Mouse (Mus musculus) heart, embryonic 10.5 days (tissue): ENCODE measurements around the gene Pcp4. TPM values are rescaled to one million over a fixed set of nuclear protein-coding genes. Genes with fewer than 3 reads are reported as not detected.

ENCODE experiments used
- DNase-seq: peaks from one replicate; pipeline ENCODE4 v3.0.0-alpha.2; 2017; ENCODE audit warnings: low spot score
- H3K27ac ChIP-seq: fragments of 300-500 bp; sonication (generic); 2 replicates; pipeline ENCODE4 v1.5.1; 2016; ENCODE audit warnings: mild to moderate bottlenecking
- H3K27me3 ChIP-seq: fragments of 300-500 bp; sonication (generic); 2 replicates; pipeline ENCODE4 v1.6.1; 2016; ENCODE audit warnings: mild to moderate bottlenecking; ENCODE audit not compliant: poor library complexity, insufficient read depth, severe bottlenecking
- H3K36me3 ChIP-seq: fragments of 300-500 bp; sonication (generic); 2 replicates; pipeline ENCODE4 v1.6.1; 2016; ENCODE audit warnings: mild to moderate bottlenecking, moderate library complexity
- H3K4me1 ChIP-seq: fragments of 300-500 bp; sonication (generic); 2 replicates; pipeline ENCODE4 v1.6.1; 2016; ENCODE audit warnings: mild to moderate bottlenecking
- H3K4me3 ChIP-seq: fragments of 300-500 bp; sonication (generic); 2 replicates; pipeline ENCODE4 v1.5.1; 2016; ENCODE audit warnings: mild to moderate bottlenecking, moderate library complexity
- H3K9me3 ChIP-seq: fragments of 300-500 bp; sonication (generic); 2 replicates; pipeline ENCODE4 v1.6.1; 2016; ENCODE audit warnings: mild to moderate bottlenecking, moderate library complexity
- WGBS: fragments of 180-500 bp; shearing (Covaris S2); methylation state at CpG from one replicate; pipeline ENCODE4 v1.1.7; 2016; 5-methylcytosine and 5-hydroxymethylcytosine counted together
- polyA plus RNA-seq: library from polyadenylated mRNA; unstranded; fragments of >200 nt; fragmentation: Nextera tagmentation; extraction: Ambion mirVana; gene quantifications from 2 replicates; pipeline ENCODE4 v1.2.1, GENCODE M21; 2016

Pcp4 gene
- polyA plus RNA-seq, 1 experiment from 2014 or later: 5.5 TPM

DNA sequence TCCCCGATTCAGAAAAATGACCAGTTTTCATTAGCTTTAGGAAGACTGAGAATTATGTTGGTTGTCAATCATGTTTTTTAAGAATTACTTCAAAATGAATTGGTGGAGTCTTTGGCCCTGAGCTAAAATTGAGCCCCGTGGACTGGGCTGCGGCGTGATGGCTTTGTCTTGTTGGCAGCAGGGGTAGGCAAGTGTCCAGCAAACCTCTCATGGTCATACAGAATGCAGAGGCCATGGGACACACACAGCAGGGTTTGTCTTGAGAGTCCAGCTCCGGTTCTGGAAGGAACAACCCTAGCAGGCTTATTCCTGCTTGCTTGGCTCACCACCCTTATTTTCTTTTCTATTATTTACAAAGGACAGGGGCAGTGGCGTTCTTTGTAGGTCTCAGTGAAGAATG, 33.8 kb downstream of the Pcp4 start:
- Histone ChIP-seq H3K27ac (no peak overlapping the region), H3K4me1 (peaks cover 13% of the 10 kb centered on the region), H3K27me3 (no peaks in the 10 kb centered on the region), H3K36me3 (no peaks in the 10 kb centered on the region), H3K9me3 (no peaks in the 10 kb centered on the region), H3K4me3 (no peak overlapping the region)
- 79% methylated on average over 6 of the region's 6 CpGs for WGBS
- no peak for DNase-seq

DNA sequence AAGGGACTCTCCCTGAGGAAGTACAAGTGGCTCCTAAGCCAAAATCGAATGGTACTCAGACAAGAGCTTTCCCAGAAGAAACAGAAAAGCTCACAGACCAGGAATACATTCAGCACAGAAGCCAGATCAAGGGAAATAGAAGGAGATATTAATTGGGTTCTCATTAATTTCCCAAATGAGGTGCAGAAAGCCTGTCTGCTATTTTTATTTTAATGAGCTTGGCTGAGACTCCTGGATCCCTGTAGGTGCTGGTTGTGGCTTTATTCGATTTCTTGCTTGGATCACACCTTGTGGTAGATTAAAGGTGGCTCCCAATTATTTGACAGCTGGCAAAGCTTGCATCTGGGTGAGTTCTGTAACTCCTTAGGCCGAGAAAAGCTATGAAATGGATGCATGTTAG, 35.2 kb downstream of the Pcp4 start:
- 71% methylated on average over 3 of the region's 3 CpGs for WGBS
- no peak overlapping the region for H3K27ac ChIP-seq
- DNase-seq: no peak
- no peaks in the 10 kb centered on the region for H3K27me3 ChIP-seq
- H3K9me3 ChIP-seq: no peaks in the 10 kb centered on the region
- H3K36me3 ChIP-seq: no peaks in the 10 kb centered on the region
- H3K4me3 ChIP-seq: no peak overlapping the region
- peaks cover 13% of the 10 kb centered on the region for H3K4me1 ChIP-seq

DNA sequence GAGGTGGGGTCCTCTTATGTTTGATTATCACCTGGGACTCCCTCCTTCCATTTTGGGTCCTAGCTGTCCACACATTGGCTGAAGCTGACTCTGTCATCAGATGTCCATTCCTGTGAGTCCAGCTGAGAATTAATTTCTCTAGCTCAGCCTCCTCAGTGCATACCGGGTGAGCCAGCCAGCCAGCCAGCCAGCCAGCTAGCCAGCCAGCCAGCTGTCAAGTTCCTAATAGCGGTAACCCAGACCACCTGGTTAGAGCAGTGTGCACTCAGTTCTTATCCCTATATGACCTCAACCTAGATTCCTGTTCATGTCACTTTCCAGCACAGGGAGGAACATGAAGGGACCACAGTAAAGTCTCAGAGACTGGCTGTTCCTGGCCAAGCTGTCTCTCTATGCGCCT, 47.1 kb downstream of the Pcp4 start:
- H3K27ac ChIP-seq: no peak overlapping the region
- no peaks in the 10 kb centered on the region for H3K36me3 ChIP-seq
- WGBS: 73% methylated on average over 3 of the region's 3 CpGs

DNA sequence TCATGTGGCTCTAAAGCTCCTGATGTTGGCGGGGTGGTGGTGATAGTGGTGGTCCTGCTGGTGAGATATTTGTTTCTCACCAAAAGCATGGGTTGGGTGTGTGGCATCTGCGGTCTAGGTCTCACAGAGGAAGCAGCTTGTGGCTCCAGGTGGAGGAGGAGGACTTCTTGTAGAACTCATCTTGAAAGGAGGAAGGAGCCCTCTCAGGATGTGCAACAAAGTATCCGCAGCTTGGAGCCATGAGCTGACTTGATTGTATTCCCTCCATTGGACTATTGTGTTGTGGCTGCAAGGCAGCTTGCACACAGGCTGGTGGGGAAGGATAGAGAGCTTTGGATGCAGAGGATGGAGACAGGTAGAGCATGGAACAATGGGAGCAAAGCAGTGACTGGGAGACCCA, 60.1 kb downstream of the Pcp4 start:
- DNase-seq: no peak
- Histone ChIP-seq H3K27ac (no peak overlapping the region), H3K36me3 (no peaks in the 10 kb centered on the region), H3K4me1 (peaks cover 33% of the 10 kb centered on the region), H3K27me3 (peaks cover 6% of the 10 kb centered on the region; the same call in 1 of the 2 replicates), H3K9me3 (no peaks in the 10 kb centered on the region), H3K4me3 (no peak overlapping the region)
- 89% methylated on average over 3 of the region's 3 CpGs for WGBS

More for the DNA sequence above, 47.1 kb downstream of the Pcp4 start:
- H3K9me3 ChIP-seq: no peaks in the 10 kb centered on the region
- H3K27me3 ChIP-seq: no peaks in the 10 kb centered on the region
- H3K4me3 ChIP-seq: no peak overlapping the region
- H3K4me1 ChIP-seq: peaks cover 29% of the 10 kb centered on the region
- DNase-seq: no peak

DNA sequence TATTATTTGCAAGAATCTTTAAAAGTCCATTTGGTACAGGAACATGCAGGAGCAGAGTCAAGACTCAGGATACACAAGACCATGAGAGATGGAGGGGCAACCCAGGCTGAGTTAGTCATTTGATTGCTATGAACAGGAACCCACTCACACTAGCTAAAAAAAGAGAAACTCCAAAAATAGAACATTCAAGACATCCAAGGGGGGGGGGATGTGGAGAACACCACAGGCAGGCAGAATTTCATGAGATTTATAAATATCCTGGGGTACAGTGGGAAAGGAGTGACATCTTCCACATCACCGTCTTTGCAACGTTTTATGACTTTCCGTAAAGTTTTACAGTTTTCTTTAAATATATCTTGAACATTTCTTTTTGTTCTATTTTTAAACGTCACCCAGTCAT, 61.1 kb downstream of the Pcp4 start:
- Histone ChIP-seq H3K27me3 (peaks cover 6% of the 10 kb centered on the region; the same call in 1 of the 2 replicates), H3K27ac (no peak overlapping the region; the same call in 1 of the 2 replicates), H3K9me3 (no peaks in the 10 kb centered on the region), H3K36me3 (no peaks in the 10 kb centered on the region), H3K4me3 (no peak overlapping the region), H3K4me1 (peaks cover 33% of the 10 kb centered on the region)
- 77% methylated on average over 4 of the region's 4 CpGs for WGBS
- DNase-seq: no peak

DNA sequence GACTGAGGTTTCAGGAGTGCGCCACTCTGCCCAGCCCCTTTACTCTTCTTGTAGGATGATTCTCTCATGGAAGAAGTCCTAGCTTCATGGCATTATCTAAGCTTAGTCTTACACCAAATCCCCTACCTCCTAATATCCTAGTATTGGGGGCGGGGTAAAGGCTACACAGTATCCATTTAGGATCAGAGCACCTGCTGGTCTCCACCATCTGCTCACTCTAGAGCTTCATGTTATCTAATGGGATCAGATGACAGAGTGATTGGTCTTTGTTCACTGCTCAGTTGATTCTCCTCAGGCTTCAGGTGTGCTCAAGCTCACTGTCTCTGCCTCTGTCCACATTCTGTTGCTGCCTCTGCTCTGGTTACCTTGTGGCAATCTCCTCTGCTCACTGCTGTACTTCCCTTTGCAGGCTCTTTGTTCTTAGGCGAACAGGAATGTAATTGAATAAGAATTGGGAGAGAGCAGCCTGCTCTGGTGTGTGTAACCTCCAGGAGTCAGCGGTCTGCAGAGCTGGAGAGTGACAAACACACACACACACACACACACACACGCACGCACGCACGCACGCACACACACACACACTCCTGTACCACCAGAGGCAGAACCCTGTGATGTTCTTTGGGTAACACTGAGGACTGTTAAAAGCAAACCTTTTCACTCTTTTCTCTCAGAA, 62.6 kb downstream of the Pcp4 start:
- WGBS: 67% methylated on average over 9 of the region's 9 CpGs
- H3K27ac ChIP-seq: peak overlapping the region; percentile 59; the same call in 1 of the 2 replicates
- peaks cover 46% of the 10 kb centered on the region for H3K4me1 ChIP-seq
- peaks cover 13% of the 10 kb centered on the region; the same call in 1 of the 2 replicates for H3K27me3 ChIP-seq
- H3K9me3 ChIP-seq: no peaks in the 10 kb centered on the region
- H3K4me3 ChIP-seq: no peak overlapping the region
- no peaks in the 10 kb centered on the region for H3K36me3 ChIP-seq
- DNase-seq: no peak

DNA sequence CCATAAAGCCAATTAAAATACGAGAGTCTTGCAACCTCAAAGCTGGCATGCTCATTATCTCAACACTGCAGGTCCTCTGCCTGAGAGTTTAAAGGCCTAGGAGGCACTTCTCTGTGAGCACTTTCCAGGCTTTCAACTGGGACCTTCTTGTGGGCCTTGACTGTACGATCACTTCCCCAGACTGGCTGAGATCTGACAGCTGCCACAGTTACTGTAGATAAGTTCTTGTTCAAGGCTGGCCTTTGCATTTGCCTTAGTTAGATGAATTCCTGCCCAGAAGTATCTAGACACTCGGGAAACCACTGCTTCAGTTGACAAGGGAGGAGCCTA, 63.1 kb downstream of the Pcp4 start:
- peaks cover 46% of the 10 kb centered on the region for H3K4me1 ChIP-seq
- 27% methylated on average over 3 of the region's 3 CpGs for WGBS
- H3K9me3 ChIP-seq: no peaks in the 10 kb centered on the region
- H3K4me3 ChIP-seq: no peak overlapping the region
- H3K27me3 ChIP-seq: peaks cover 18% of the 10 kb centered on the region; the same call in 1 of the 2 replicates
- peak overlapping the region; percentile 59; the same call in 1 of the 2 replicates for H3K27ac ChIP-seq
- no peak for DNase-seq
- H3K36me3 ChIP-seq: no peaks in the 10 kb centered on the region

DNA sequence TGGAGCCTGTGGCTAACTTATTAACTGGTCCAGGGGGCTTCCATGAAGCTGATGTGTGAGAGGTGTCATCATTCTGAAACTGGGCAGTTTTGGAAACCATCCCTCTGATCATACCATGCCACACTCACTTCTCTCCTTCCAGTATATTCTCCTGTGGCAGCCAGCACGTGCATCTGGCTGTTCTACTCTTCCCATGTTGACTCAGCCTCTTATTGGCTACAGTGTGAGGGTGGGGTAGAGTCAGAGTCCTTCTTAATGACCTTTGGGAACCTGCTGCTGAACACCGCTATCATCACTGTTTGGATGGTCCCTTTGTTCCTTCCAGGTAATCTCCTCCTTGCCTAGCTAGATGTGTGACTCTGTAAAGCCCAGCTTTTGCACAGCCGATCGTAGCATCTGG, 63.6 kb downstream of the Pcp4 start:
- H3K36me3 ChIP-seq: no peaks in the 10 kb centered on the region
- no peak for DNase-seq
- H3K27me3 ChIP-seq: peaks cover 22% of the 10 kb centered on the region; the same call in 1 of the 2 replicates
- H3K27ac ChIP-seq: peak overlapping the region; percentile 59; the same call in 1 of the 2 replicates
- no peaks in the 10 kb centered on the region for H3K9me3 ChIP-seq
- 73% methylated on average over 4 of the region's 4 CpGs for WGBS
- H3K4me3 ChIP-seq: no peak overlapping the region
- H3K4me1 ChIP-seq: peaks cover 46% of the 10 kb centered on the region

DNA sequence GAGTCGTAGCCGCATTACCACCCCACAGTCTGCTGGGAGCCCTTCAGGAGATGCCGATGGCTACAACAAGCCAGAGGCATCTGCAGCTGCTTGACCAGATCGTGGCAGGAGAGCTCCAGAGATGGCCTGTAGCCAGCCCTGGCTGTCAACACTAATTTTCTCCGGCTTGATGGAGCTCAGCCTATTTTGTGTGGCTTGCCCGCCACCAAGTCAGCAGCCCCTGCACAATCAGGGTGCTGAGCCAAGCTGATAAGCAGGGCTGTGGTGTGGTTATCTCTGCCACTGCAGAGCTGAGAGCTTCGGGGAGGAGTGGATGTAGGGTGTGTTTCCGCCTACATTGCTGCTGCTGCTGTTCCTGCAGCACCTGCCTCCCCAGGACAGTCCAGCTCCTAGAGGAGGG, 66.3 kb downstream of the Pcp4 start:
- peaks cover 46% of the 10 kb centered on the region for H3K4me1 ChIP-seq
- WGBS: 18% methylated on average over 8 of the region's 8 CpGs

DNA sequence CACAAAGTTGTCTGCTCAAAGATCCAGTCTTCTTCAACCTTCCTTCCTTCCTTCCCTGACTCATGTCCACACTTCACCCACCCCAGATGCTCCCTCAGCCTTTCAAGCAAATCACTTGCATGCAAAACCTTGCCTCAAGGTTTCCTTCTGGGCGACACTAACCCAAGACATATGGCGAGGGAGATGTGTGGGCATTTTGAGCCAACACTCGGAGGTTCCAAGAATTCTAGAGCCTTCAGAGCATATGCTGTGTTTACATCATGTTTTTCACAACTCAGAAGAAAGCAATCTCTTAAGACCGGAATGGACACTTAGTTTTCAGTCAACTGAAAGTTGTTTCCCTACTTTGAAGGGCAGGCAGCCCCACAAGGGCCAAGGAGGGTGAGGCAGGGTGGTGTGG, 67.9 kb downstream of the Pcp4 start:
- H3K4me3 ChIP-seq: no peak overlapping the region
- H3K27me3 ChIP-seq: peaks cover 28% of the 10 kb centered on the region; the same call in 1 of the 2 replicates
- no peak overlapping the region for H3K27ac ChIP-seq
- H3K36me3 ChIP-seq: no peaks in the 10 kb centered on the region
- 87% methylated on average over 4 of the region's 4 CpGs for WGBS
- H3K4me1 ChIP-seq: peaks cover 42% of the 10 kb centered on the region
- H3K9me3 ChIP-seq: no peaks in the 10 kb centered on the region
- DNase-seq: no peak

More for the DNA sequence above, 66.3 kb downstream of the Pcp4 start:
- no peaks in the 10 kb centered on the region for H3K36me3 ChIP-seq
- H3K27me3 ChIP-seq: peaks cover 28% of the 10 kb centered on the region; the same call in 1 of the 2 replicates
- H3K27ac ChIP-seq: no peak overlapping the region
- peak overlapping the region; percentile 23 for H3K4me3 ChIP-seq
- H3K9me3 ChIP-seq: no peaks in the 10 kb centered on the region
- peak; percentile 88 for DNase-seq

DNA sequence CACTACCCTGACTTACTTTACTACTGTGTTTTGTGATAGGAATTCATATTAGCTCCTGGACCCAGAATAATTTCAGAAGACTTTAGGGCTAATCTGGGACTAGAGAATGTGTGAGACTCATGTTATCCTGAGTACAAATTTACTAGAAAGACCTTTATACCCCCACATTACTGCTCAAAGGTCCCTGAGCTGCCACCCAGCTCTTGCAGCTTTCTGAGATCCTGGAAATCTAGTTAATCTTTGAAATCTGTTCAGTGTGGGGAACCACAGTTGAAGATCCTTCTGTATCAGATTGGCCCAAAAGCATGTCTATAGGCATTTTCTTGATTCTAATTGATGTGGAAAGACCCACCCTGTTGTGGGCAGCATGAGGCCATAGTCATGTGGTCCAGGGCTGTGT, 69.0 kb downstream of the Pcp4 start:
- Histone ChIP-seq H3K27me3 (peaks cover 28% of the 10 kb centered on the region; the same call in 1 of the 2 replicates), H3K36me3 (no peaks in the 10 kb centered on the region), H3K27ac (no peak overlapping the region), H3K4me1 (peaks cover 30% of the 10 kb centered on the region), H3K9me3 (no peaks in the 10 kb centered on the region), H3K4me3 (no peak overlapping the region)
- no peak for DNase-seq

DNA sequence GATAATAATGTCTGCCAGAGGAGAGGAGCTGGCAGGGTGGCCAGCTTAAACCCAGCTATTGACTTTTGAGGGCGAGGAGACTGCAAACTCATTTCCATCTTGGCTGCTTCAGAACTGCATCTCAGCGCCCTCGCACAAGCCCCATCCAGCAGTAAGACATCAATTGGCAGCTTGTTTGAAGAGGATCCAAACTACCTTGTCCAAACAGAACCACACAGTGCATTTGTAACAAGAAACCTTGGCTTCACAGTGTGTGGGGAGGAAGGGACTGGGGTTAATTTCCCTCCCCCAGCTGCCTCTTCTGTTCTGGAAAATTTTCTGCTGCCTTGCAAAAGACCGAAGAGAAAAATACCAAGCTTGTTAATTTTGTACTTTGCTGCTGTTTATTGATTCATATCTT, 71.7 kb downstream of the Pcp4 start:
- Histone ChIP-seq H3K27me3 (peaks cover 22% of the 10 kb centered on the region; the same call in 1 of the 2 replicates), H3K9me3 (no peaks in the 10 kb centered on the region), H3K4me1 (peaks cover 13% of the 10 kb centered on the region), H3K27ac (no peak overlapping the region), H3K4me3 (no peak overlapping the region), H3K36me3 (no peaks in the 10 kb centered on the region)
- no peak for DNase-seq
- WGBS: 78% methylated on average over 4 of the region's 4 CpGs

DNA sequence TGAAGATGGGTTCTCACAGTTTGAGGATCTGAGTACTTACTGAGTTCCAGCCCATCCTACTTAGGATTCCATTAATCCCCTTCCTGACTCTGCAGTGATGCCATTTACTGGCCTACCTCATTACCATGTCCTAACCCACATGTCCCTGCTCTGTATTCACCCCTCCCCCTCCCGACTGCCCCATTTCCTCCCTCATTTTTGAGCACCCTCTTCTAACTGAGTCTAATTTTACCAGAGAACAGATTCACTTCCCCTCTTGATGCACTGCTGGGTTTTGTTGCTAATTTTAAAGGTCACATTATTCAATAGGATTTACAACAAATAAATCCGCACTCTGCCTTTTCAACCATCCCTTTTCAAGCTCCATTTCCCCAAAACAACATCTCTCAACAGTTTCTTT, 73.7 kb downstream of the Pcp4 start:
- WGBS: 69% methylated on average over 2 of the region's 2 CpGs
- DNase-seq: no peak
- Histone ChIP-seq H3K27ac (no peak overlapping the region), H3K4me1 (peaks cover 6% of the 10 kb centered on the region; the same call in 1 of the 2 replicates), H3K4me3 (no peak overlapping the region), H3K36me3 (no peaks in the 10 kb centered on the region), H3K27me3 (peaks cover 6% of the 10 kb centered on the region; the same call in 1 of the 2 replicates), H3K9me3 (no peaks in the 10 kb centered on the region)

DNA sequence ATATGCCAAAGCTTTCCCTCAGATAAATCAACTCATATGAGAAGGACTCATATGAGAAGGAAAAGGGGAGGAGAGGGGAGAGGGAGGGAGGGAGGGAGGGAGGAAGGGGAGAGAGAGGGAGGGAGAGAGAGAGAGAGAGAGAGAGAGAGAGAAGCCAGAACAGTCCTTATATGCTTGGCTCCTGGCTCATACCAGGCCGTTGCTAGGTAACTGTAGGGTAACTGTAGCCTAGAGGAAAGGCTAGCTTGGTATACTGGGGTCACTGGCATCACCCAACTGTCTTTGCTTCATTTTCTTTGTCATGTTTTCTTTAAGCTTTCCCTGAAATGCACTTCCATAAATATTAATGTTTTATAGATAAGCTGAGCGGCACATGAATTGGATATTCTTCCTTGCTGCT, 85.3 kb downstream of the Pcp4 start:
- H3K4me1 ChIP-seq: peaks cover 8% of the 10 kb centered on the region; the same call in 1 of the 2 replicates
- no peak overlapping the region for H3K4me3 ChIP-seq
- WGBS: 81% methylated on average over 2 of the region's 2 CpGs
- no peaks in the 10 kb centered on the region for H3K9me3 ChIP-seq
- no peaks in the 10 kb centered on the region for H3K27me3 ChIP-seq
- no peak for DNase-seq
- no peak overlapping the region for H3K27ac ChIP-seq
- H3K36me3 ChIP-seq: no peaks in the 10 kb centered on the region
